Mouse (Mus musculus) kidney, adult 2 months (tissue): Measurements from ENCODE around the gene Cnot1.

Experiments
- CTCF ChIP-seq: fragments of 200-500 bp; conservative IDR thresholded peaks from 2 replicates; pipeline ENCODE4 v1.5.1; 2011; ENCODE audit warnings: low read depth, mild to moderate bottlenecking, control low read depth, low read length, moderate library complexity, mixed read lengths; ENCODE audit not compliant: insufficient read depth, insufficient read length
- POLR2A ChIP-seq: fragments of 200-500 bp; IDR thresholded peaks from one replicate; pipeline ENCODE4 v1.6.1; 2011; ENCODE audit warnings: low read depth, low read length, control low read depth

DNA sequence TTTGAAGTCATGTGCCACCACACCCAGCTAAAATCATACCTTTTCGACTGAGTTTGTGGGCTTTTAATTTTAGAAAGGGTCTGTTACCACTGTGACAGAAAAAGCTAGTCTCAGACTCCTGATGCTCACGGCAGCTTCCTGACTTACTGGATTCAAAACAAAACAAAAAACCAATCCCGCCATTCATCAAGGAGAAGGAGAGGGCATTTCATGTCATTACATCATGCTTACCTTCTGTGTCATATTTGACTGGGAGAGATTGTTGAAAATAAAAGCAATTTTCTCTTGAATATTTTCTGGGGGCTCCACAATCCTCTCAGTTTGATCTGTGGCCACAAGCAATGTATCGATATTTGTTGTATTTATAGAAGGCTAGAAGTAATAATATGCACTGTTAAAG, 59.2 kb downstream of the Cnot1 start:
- TF ChIP-seq CTCF, result no peak
- no peak for TF ChIP-seq POLR2A
